In the genomic region with DNA sequence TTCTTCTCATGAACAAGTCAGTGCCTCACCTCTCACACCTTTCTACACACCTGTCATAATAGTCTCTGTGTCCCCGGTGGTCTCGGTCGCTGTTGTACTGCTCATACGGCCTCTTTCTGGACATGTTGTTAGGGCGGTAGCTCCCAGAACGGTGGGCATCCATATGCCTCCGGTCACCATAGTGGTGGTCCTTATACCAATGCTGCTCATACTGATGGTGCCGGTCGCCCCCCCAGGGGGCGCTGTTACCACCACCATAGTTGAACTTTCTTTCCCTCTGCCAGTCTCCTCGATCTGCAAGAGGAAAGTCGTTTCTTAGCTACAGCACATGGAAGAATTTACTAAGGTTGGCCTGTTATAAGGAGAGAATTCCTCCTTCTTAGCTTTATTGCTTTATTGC, we compare ENCODE assay signal across 11 mouse cellular contexts.
DNase-seq lines count a peak whose midpoint lies in the region; ATAC-seq and TF ChIP-seq lines count a peak whose summit lies in the region.
"Had no signal": no experiment of that assay in that cellular context is flagged by ENCODE, and none has a peak within 500 bp of the region (broad histone marks: within the 10 kb centered on the region; RNA-seq: fewer than 3 reads in every experiment).

No protein-coding gene starts in this region.

- H3K27ac ChIP-seq in forebrain, postnatal 0 days (ENCODE audit: low read depth, low read length) = no peak overlapping the region
- no peak overlapping the region for H3K27ac ChIP-seq in forebrain, embryonic 16.5 days (ENCODE audit: low read length)
- H3K27ac ChIP-seq: embryonic facial prominence, embryonic 13.5 days; neural tube, embryonic 12.5 days had no signal

- no peaks in the 10 kb centered on the region for H3K27me3 ChIP-seq in forebrain, postnatal 0 days (ENCODE audit: insufficient read depth, low read length)
- no peaks in the 10 kb centered on the region for H3K27me3 ChIP-seq in forebrain, embryonic 16.5 days (replicated peaks; ENCODE audit: control insufficient read depth, insufficient read depth, low read length)
- H3K27me3 ChIP-seq: embryonic facial prominence, embryonic 13.5 days; neural tube, embryonic 12.5 days had no signal

- H3K4me2 ChIP-seq in forebrain, postnatal 0 days (ENCODE audit: low read depth) = no peak overlapping the region
- no peak overlapping the region for H3K4me2 ChIP-seq in forebrain, embryonic 16.5 days (ENCODE audit: low read length)
- H3K4me2 ChIP-seq: embryonic facial prominence, embryonic 13.5 days; heart, embryonic 11.5 days; neural tube, embryonic 12.5 days had no signal

- H3K36me3 ChIP-seq in forebrain, postnatal 0 days (ENCODE audit: insufficient read depth) = peaks cover 68% of the 10 kb centered on the region
- H3K36me3 ChIP-seq in forebrain, embryonic 16.5 days (ENCODE audit: control insufficient read depth, insufficient read depth) = peaks cover 44% of the 10 kb centered on the region

- peak; percentile 52 for TF ChIP-seq CTCF in forebrain, postnatal 0 days (IDR thresholded peaks at IDR 0.05; ENCODE audit: low read depth)

- no peaks in the 10 kb centered on the region for H3K9me3 ChIP-seq in forebrain, postnatal 0 days (ENCODE audit: low read length)
- no peaks in the 10 kb centered on the region for H3K9me3 ChIP-seq in forebrain, embryonic 16.5 days (ENCODE audit: control insufficient read depth, low read length)
- H3K9me3 ChIP-seq: embryonic facial prominence, embryonic 13.5 days; neural tube, embryonic 12.5 days had no signal

- ATAC-seq in forebrain, postnatal 0 days = peak; percentile 25; the same call in 1 of the 2 replicates
- no peak for ATAC-seq in forebrain, embryonic 16.5 days

- no peak overlapping the region for H3K4me3 ChIP-seq in forebrain, postnatal 0 days (ENCODE audit: low read depth, low read length)
- no peak overlapping the region for H3K4me3 ChIP-seq in forebrain, embryonic 16.5 days (replicated peaks; ENCODE audit: low read length)
- H3K4me3 ChIP-seq: embryonic facial prominence, embryonic 13.5 days; neural tube, embryonic 12.5 days had no signal

- H3K9ac ChIP-seq in forebrain, postnatal 0 days = no peak overlapping the region
- H3K9ac ChIP-seq in forebrain, embryonic 16.5 days (replicated peaks; ENCODE audit: low read depth, low read length) = no peak overlapping the region
- H3K9ac ChIP-seq: embryonic facial prominence, embryonic 13.5 days; neural tube, embryonic 12.5 days had no signal

- DNase-seq in forebrain, postnatal 0 days = no peak
- peak; percentile 19 for DNase-seq in lung, postnatal 10 days
- DNase-seq in lung, postnatal 14 days = no peak
- DNase-seq in ZHBTc4 (ENCODE audit: low read depth, low spot score) = peak; percentile 63
- peak; percentile 46 for DNase-seq in naive thymus-derived CD4-positive, alpha-beta T cell, adult 2 months (ENCODE audit: low read depth)
- DNase-seq in ovary, postnatal 36 days (ENCODE audit: low spot score) = no peak
- DNase-seq in testis, postnatal 14 days (ENCODE audit: low spot score) = no peak

- WGBS in forebrain, postnatal 0 days = 66% methylated on average over 12 of the region's 12 CpGs
- WGBS in forebrain, embryonic 16.5 days = 73% methylated on average over 12 of the region's 12 CpGs

- H3K4me1 ChIP-seq in forebrain, postnatal 0 days (ENCODE audit: insufficient read depth) = no peaks in the 10 kb centered on the region
- H3K4me1 ChIP-seq in forebrain, embryonic 16.5 days (replicated peaks; ENCODE audit: control insufficient read depth, insufficient read depth, low read length) = no peaks in the 10 kb centered on the region
- H3K4me1 ChIP-seq: embryonic facial prominence, embryonic 13.5 days; neural tube, embryonic 12.5 days had no signal

Comparison
In these comparisons a context has a peak if more than half of its experiments do, and no peak if none do; other contexts are left out.
1. DNase-seq: peak in lung, postnatal 10 days (single experiment), ZHBTc4 (single experiment) and naive thymus-derived CD4-positive, alpha-beta T cell, adult 2 months (single experiment); none in forebrain, postnatal 0 days (single experiment), lung, postnatal 14 days (single experiment), ovary, postnatal 36 days (single experiment) and testis, postnatal 14 days (single experiment).